Mouse (Mus musculus): Measurements from ENCODE around the gene Gchfr. TPM values are rescaled to one million over a fixed set of nuclear protein-coding genes. Genes with fewer than 3 reads are reported as not detected.

The Gchfr gene
- polyA plus RNA-seq, 1 experiment from 2014 or later: 9.4 TPM

GRCm38 (mm10) chr2:119203871-119204460 is 36.4 kb downstream of the Gchfr start:
- WGBS: 72% methylated on average over 4 of the region's 4 CpGs
- H3K9me3 ChIP-seq (replicated peaks; ENCODE audit: control insufficient read depth, low read length, poor library complexity, severe bottlenecking): no peaks in the 10 kb centered on the region
- H3K27me3 ChIP-seq (ENCODE audit: control insufficient read depth, insufficient read depth, low read depth, low read length): no peaks in the 10 kb centered on the region
- no peak overlapping the region for H3K4me2 ChIP-seq (ENCODE audit: low read length)
- H3K27ac ChIP-seq (ENCODE audit: low read length): no peak overlapping the region
- ATAC-seq: no peak
- H3K36me3 ChIP-seq (ENCODE audit: control insufficient read depth, insufficient read depth, low read length): no peaks in the 10 kb centered on the region
- peaks cover 9% of the 10 kb centered on the region for H3K4me1 ChIP-seq (ENCODE audit: control insufficient read depth, insufficient read depth, low read length)
- no peak overlapping the region for H3K9ac ChIP-seq (ENCODE audit: low read depth, low read length)
- no peak overlapping the region for H3K4me3 ChIP-seq (ENCODE audit: low read depth, low read length)

DNA sequence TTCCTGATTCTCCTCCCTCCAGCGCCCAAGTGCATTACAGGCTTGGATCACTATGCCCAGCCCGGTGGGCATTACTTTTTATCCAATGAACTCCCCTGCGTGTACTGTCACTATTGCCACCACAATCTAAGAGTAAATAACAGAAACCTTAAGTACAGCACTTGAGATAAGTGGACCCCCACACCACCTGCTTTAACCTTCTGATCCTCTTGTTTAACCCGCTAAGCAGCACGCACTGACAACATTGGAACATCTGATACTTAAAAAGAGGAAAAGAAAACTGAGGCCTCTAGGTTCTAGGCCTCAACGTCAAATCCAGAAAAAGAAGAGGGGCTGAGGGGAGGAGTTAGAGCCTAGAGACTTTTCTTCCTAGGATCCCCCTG is 40.4 kb downstream of the Gchfr start:
- ATAC-seq: 0 out of 2 replicates have a peak, but pooled peaks have one; percentile 0
- Histone ChIP-seq H3K27me3 (ENCODE audit: control insufficient read depth, insufficient read depth, low read depth, low read length) (no peaks in the 10 kb centered on the region), H3K9me3 (replicated peaks; ENCODE audit: control insufficient read depth, low read length, poor library complexity, severe bottlenecking) (no peaks in the 10 kb centered on the region), H3K9ac (ENCODE audit: low read depth, low read length) (peak overlapping the region; percentile 78), H3K4me1 (ENCODE audit: control insufficient read depth, insufficient read depth, low read length) (peaks cover 15% of the 10 kb centered on the region), H3K36me3 (ENCODE audit: control insufficient read depth, insufficient read depth, low read length) (peaks cover 16% of the 10 kb centered on the region), H3K27ac (ENCODE audit: low read length) (peak overlapping the region; percentile 86), H3K4me3 (ENCODE audit: low read depth, low read length) (peak overlapping the region; percentile 79), H3K4me2 (ENCODE audit: low read length) (peak overlapping the region; percentile 66)
- WGBS: 15% methylated on average over 6 of the region's 6 CpGs

GRCm38 (mm10) chr2:119208344-119209175 is 41.0 kb downstream of the Gchfr start, which contains the start of the genes Zfyve19 and Dnajc17:
TSS of gene Zfyve19 (plus strand) at chr2:119208617.
TSS of gene Dnajc17 (minus strand) at chr2:119208795.
- Histone ChIP-seq H3K4me1 (ENCODE audit: control insufficient read depth, insufficient read depth, low read length) (peaks cover 15% of the 10 kb centered on the region), H3K36me3 (ENCODE audit: control insufficient read depth, insufficient read depth, low read length) (peaks cover 21% of the 10 kb centered on the region), H3K9me3 (replicated peaks; ENCODE audit: control insufficient read depth, low read length, poor library complexity, severe bottlenecking) (no peaks in the 10 kb centered on the region), H3K4me2 (ENCODE audit: low read length) (peak within 1 kb of the TSS; percentile 66), H3K4me3 (ENCODE audit: low read depth, low read length) (peak within 1 kb of the TSS; percentile 79), H3K27ac (ENCODE audit: low read length) (peak within 1 kb of the TSS; percentile 86), H3K9ac (ENCODE audit: low read depth, low read length) (peak within 1 kb of the TSS; percentile 78), H3K27me3 (ENCODE audit: control insufficient read depth, insufficient read depth, low read depth, low read length) (no peaks in the 10 kb centered on the region)
- under 1% methylated on average over 51 of the region's 51 CpGs for WGBS
- peak; percentile 98 for ATAC-seq

GRCm38 (mm10) chr2:119209176-119209507 is 41.6 kb downstream of the Gchfr start:
- no peak; the same call in 1 of the 2 replicates for ATAC-seq
- H3K27me3 ChIP-seq (ENCODE audit: control insufficient read depth, insufficient read depth, low read depth, low read length): no peaks in the 10 kb centered on the region

More at GRCm38 (mm10) chr2:119209176-119209507, 41.6 kb downstream of the Gchfr start:
- Histone ChIP-seq H3K4me2 (ENCODE audit: low read length) (peak overlapping the region; percentile 45), H3K27ac (ENCODE audit: low read length) (peak overlapping the region; percentile 86), H3K9ac (ENCODE audit: low read depth, low read length) (peak overlapping the region; percentile 76), H3K4me1 (ENCODE audit: control insufficient read depth, insufficient read depth, low read length) (peaks cover 15% of the 10 kb centered on the region), H3K4me3 (ENCODE audit: low read depth, low read length) (peak overlapping the region; percentile 79), H3K36me3 (ENCODE audit: control insufficient read depth, insufficient read depth, low read length) (peaks cover 21% of the 10 kb centered on the region), H3K9me3 (replicated peaks; ENCODE audit: control insufficient read depth, low read length, poor library complexity, severe bottlenecking) (no peaks in the 10 kb centered on the region)
- 1% methylated on average over 13 of the region's 13 CpGs for WGBS

Other genes starting within 250 kb of the Gchfr start
- 4.6 and 4.7 TPM in 2 replicates for gene Chst14, start 241.3 kb upstream of the Gchfr start, polyA plus RNA-seq (2015; fragmentation: Nextera tagmentation; extraction: Ambion mirVana)
- 40.7 and 44.6 TPM in 2 replicates for gene Ccdc32, start 138.4 kb upstream of the Gchfr start, polyA plus RNA-seq (2015; fragmentation: Nextera tagmentation; extraction: Ambion mirVana)
- gene Rpusd2, start 133.0 kb upstream of the Gchfr start, polyA plus RNA-seq (2015; fragmentation: Nextera tagmentation; extraction: Ambion mirVana): 4.1 and 4.5 TPM in 2 replicates
- 4.5 and 8.4 TPM in 2 replicates for gene Knl1, start 120.7 kb upstream of the Gchfr start, polyA plus RNA-seq (2015; fragmentation: Nextera tagmentation; extraction: Ambion mirVana)
- 5.8 and 7.5 TPM in 2 replicates for gene Rad51, start 55.0 kb upstream of the Gchfr start, polyA plus RNA-seq (2015; fragmentation: Nextera tagmentation; extraction: Ambion mirVana)
- gene Rmdn3, start 10.7 kb upstream of the Gchfr start, polyA plus RNA-seq (2015; fragmentation: Nextera tagmentation; extraction: Ambion mirVana): 52.4 and 52.9 TPM in 2 replicates
- 1.2 and 1.5 TPM in 2 replicates for gene Gm14137, start 6.7 kb downstream of the Gchfr start, polyA plus RNA-seq (2015; fragmentation: Nextera tagmentation; extraction: Ambion mirVana)
- gene Zfyve19, start 40.8 kb downstream of the Gchfr start, polyA plus RNA-seq (2015; fragmentation: Nextera tagmentation; extraction: Ambion mirVana): 62.4 and 62.6 TPM in 2 replicates
- gene Dnajc17, start 41.0 kb downstream of the Gchfr start, polyA plus RNA-seq (2015; fragmentation: Nextera tagmentation; extraction: Ambion mirVana): 25.9 and 28.5 TPM in 2 replicates
- not detected in 2 replicates for gene Ppp1r14d, start 62.1 kb downstream of the Gchfr start, polyA plus RNA-seq (2015; fragmentation: Nextera tagmentation; extraction: Ambion mirVana)
- gene Spint1, start 69.6 kb downstream of the Gchfr start, polyA plus RNA-seq (2015; fragmentation: Nextera tagmentation; extraction: Ambion mirVana): 0.36 and 0.72 TPM in 2 replicates
- gene Rhov, start 103.5 kb downstream of the Gchfr start, polyA plus RNA-seq (2015; fragmentation: Nextera tagmentation; extraction: Ambion mirVana): 47.5 and 53.8 TPM in 2 replicates
- 30.2 and 31.7 TPM in 2 replicates for gene Vps18, start 121.0 kb downstream of the Gchfr start, polyA plus RNA-seq (2015; fragmentation: Nextera tagmentation; extraction: Ambion mirVana)
- 4.4 and 5.0 TPM in 2 replicates for gene Dll4, start 158.0 kb downstream of the Gchfr start, polyA plus RNA-seq (2015; fragmentation: Nextera tagmentation; extraction: Ambion mirVana)
- gene Chac1, start 183.5 kb downstream of the Gchfr start, polyA plus RNA-seq (2015; fragmentation: Nextera tagmentation; extraction: Ambion mirVana): 9.5 and 10.5 TPM in 2 replicates